Mouse (Mus musculus) kidney, adult 9 months (tissue): ENCODE data around the gene Bmf.

Experiments
- DNase-seq: peaks from one replicate; pipeline ENCODE4 v3.0.0; 2022

Gene Bmf

DNA sequence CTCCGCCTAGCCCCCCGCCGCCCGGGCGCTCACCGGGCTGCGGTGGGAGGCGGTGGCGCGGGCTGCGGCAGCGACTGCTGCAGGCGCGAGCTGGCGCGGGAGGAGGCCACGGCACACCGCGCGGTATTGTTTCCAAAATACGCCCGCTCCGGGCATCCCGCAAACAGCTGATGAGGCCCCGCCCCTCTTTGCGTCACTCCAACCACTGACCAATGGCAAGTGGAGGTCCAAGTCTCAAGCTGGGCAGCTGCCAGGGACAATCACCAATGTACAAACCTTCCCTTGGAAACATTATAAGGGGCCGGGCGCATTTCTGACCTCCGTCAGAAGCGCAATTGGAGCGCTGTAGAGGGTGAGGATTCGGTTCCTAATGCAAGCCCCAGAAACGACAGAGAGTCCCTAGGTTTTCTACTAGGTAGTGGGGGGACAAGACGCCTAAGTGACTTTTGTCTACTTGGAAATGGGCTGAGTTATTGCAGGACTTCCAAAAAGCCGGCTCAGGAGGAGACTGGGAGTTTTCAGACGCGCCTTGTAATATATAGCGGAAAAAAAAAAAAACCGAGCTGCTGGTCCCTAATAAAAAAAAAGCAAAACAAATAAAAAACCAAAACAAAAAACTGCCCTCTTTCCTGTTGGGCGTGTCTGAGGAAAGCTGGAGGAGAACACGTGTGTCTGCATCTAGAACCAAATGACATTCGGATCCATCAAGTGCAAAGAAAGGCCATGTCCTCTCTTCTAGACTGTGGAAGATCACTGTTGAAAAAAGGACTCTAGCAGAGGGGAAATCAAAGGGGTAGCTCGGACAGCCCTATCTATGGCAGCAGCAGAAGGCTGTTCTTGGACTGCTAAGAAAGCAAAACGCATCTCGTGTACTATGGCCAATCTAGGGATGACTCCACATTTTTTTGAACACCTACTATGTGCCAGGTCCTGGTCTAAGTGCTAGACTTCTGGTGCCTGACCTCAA lies at the start of gene Bmf:
Gene Bmf, minus strand, starts transcription at position 181 of the 967 bp plus-strand sequence.
- DNase-seq, result peak; percentile 99

DNA sequence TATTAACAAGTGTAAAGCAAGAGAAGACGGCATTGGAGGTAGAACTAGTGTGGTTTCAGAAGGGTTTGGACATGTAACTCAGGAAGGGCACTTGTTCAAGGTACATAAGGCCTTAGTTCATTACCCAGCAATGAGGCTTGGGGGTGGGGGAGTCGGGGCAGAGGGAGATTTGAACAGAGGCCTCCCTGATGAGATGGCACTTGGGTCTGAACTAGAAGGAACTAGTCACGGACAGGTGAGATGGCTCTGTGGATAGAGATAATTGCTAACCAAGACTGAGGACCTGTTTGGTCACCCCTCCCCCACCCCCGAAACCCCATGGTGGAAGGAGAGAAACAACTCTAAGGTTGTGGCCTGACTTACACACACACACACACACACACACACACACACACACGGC lies 49.6 kb upstream of the Bmf start:
- DNase-seq, result no peak

DNA sequence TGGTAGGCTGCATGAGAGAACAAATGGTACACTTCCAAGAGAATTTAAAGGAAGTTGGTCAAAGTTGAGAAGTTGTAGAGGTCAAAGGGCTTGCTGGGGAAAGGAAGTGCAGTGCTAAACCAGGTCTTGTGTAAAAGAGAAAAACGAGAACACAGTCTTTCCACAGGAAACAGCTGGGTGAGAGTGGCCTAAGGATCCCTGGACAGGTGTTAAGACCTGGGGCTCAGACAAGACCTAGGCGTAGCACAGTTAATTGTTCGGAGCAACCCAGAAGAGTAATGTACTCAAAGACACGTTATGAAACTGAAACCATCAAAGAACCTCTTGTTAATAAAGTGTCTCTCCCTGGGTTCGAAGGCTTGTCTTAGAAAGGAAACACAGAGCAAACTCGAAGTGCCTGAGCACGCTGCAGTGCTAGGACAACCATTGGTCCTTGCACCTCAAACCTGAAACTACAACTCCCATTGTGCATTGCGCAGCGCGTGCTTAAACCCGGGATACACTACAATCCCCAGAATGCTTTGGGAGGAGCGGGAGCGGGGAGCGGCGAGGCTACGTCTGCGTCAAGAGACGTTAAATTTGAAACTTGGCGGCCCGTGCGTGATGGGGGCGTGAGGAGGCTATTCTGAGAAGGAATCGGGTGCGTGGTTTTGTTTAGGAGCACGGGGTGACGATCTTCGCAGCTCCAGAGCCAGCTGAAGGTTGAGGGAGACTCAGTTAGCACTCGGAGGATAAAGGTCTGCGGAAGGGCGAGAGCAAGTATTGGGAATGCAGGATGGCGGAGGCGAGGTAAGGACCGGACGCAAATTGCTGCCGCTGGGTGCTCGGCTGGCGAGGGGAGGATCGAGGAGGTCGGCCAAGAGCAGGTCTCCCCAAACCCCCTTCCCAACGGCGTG lies 48.4 kb upstream of the Bmf start, which contains the start of gene Bub1b:
Gene Bub1b, plus strand, starts transcription at position 539 of the 896 bp plus-strand sequence.
- DNase-seq, result peak; percentile 92

DNA sequence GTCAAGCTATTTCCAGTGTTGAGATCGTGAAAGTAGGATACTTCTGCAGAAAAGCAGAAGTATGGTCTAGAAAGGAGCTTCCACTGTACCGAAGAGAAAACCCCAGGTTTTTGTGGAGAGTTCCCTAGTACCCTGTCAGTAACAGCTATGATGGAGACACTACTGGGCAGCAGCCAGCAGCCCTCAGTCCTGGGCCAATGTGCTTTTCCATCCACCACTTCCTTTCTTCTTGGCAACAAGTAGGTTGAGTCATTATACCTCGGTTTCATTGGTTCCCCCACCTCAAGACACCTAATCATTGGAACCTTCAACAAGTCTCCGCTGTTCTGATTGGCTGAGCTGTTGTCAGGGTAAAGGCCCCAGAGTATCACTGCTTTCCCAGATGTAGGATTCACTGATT lies 41.6 kb upstream of the Bmf start:
- DNase-seq, result no peak

DNA sequence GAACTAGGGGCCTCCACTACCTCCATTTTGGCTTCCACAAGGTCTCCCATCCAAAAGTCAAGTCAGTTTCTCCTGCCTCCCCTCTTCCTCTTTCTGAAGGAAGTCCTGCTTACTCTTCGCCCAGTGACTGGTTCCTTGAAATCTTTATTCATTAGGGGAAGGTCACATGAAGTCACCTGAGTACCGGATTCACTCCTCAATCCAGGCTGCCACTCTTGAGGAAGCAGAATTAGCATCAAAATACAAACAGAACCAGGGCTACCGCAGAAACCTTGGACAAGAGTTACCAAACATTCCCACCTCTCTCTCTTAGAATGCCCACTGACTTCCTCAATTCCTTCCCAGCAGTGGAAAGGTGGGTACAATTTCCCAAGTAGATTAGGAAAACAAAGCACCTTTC lies 38.2 kb upstream of the Bmf start:
- DNase-seq, result no peak

DNA sequence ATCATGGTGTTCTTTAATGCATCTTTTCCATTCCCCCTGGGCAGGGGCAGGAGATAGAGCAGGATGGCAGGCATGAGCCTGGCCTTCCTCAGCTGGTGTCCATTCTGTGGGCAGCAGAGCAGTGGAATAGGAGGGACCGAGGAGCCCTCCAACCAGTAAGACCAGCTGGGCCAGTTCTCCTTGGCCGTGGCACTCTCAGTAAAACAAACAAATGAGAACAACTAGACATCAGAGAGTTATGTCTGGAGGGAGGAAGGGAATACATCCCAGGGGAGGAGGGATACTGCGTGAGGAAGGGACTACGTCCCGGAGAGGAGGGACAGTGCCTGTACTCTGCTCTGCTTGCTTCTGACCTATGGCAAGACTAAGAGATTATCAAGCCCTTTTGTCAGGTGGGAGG lies 36.5 kb upstream of the Bmf start:
- DNase-seq, result no peak

DNA sequence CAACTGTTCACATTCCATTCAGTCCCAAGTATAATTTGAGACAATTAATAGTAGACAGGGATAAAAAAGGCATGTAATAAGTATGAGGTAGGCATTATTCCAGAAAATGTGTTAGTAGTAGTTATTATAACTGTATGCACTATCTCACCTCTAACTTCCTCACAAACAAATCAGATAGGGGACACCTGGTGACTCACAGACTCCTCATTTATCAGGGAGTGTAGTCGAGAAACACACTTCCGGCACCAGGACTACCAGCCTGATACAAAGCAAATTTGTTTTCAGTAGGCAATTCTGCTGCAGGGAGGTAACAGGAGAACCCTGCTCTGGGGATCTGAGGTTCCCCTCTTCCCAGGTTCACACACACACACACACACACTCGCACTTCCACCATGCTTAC lies 23.6 kb upstream of the Bmf start:
- DNase-seq, result no peak

DNA sequence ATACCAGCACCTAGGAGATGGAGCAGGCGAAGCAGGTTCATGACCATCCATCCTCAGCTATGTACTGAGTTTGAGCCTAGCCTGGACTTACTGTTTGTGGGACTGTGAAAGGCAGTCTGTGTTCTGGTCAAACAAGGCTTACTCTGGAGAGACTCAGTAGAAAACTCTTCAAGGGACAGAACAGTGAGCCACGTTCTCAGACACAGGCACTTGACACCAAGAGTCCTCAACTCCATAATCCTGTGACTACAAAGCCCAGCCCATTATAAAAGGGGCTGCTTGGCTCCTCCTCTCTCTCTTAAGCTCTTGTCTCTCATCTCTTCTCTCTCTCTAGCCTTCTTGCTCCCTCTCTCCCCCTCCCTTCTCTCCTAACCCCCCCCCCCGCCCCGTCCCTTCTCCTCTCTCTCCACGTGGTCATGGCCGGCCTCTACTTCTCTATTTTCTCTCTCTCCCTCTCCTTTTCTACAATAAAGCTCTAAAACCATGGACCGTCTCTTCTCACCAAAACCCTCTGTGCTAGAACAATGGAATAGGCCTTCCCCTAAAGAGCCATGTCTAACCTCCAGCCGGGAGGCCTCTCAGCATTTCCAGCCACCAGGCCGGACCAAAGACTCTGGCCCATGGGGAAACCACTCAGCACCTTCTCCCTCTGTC lies 22.8 kb upstream of the Bmf start:
- DNase-seq, result no peak

DNA sequence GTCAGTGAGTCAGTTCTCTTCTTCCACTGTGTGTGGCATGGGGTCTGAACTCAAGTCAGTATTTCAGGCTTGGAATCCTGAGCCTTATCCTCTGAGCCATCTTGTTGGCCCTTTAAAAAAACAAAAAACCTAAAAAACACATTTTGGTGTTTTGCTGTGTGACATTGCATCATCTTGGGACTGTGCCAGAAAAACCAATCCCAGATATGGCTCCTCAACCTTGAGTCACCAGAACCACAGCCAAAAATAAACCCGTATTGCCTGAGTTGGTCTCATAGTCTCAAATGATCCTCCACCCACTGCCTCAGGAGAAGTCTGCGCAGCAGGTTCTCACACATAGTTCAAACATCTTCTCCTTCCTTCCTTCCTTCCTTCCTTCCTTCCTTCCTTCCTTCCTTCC lies 21.5 kb upstream of the Bmf start:
- DNase-seq, result no peak

DNA sequence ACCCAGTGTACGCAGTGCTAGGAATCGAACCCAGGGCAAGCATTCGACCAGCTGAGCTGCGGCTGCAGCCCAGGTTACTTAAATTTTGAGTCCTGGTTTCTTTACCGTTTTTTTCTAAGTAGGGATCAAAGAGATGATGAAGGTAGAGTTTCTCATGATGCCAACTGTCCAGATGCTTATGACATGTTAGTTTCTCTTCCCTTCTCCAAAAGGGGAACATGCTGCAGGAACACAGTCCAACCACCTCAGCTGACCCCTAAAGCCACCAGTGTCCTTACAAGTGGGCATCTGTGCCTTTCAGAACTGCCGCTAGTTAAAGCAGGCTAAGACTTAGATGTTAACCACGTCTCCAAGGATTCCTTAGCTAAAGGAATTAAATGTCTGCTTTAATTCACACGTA lies 17.7 kb upstream of the Bmf start:
- DNase-seq, result no peak

DNA sequence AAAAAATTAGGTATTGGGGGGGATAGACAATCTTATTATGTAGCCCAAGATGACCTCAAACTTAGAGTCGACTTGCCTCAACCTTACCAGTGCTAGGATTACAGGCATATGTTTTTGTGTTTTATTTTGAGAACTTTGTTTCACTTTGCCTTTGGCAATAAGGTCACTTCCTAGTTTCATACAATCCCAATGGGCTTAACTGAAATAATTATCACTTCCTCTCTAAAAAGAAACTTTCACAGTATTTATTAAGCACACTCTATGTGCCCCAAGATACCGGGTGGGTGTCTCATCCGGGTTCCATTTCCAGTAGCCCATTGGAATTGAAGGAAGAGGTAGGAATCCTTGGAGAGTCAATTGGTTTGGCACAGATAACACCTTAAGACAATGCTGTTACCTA lies 12.9 kb upstream of the Bmf start:
- no peak for DNase-seq

DNA sequence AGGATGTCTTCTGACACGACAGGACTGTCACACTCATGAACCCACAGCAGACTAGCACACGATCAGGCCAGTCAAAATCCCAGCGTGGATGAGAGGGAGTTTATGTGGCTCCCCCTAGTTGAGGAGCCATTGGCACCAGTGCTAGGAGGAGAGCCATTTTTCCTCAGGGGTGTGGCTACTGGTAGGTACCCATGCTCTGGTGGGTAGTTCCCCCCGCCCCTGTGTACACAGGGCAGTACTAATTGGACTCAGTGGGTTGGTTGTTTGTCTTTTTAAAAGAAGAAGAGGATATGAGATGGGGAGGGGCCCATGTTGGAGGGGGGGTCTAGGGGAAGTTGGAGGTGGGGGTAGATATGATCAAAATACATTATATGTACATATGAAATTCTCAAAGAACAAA lies 12.5 kb upstream of the Bmf start:
- DNase-seq, result no peak

DNA sequence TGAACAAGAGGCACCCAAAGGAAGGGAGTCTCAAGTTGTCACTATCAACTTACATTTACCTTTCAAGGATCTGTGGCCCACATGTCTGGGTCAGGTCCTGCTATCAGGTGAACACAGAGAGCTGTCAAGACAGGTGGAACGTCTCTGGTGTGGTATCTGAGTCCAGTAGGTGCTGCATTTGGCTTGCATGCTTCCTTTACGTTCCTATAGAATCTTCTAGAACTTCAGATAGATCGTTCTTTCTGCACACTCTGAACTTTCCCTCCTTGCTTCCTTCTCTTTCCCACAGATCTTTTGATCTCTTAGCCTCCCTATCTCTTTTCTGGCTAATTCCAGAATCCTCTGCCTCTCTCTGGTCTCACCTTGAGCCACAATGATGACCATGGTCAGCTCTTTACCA lies 8.9 kb upstream of the Bmf start:
- no peak for DNase-seq

DNA sequence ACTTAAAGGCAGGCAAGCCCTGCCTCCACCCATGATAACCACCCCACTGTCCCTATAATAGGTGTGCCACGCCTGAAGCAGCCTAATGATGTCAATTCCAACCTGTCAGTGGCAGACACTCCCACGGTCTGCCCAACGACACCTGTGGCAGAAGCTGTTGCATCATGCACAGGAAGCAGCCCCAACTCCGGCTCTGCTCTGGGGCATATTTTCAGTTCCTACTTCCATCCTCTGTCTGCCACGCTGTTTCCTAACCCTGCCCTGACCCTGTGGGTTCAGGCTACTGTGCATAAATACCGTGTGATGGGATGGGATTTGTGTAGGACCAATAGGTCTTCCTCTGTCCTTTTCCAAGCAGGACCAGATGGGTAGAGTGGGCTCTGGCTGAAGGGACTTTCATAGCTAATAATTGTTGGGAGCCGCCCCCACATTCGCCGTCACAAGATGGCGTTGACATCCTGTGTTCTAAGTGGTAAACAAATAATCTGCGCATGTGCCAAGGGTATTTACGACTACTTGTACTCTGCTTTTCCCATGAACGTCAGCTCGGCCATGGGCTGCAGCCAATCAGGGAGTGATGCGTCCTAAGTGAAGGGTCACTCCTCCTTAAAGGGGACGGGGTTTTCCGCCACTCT lies 5.0 kb upstream of the Bmf start:
- DNase-seq, result peak; percentile 83

DNA sequence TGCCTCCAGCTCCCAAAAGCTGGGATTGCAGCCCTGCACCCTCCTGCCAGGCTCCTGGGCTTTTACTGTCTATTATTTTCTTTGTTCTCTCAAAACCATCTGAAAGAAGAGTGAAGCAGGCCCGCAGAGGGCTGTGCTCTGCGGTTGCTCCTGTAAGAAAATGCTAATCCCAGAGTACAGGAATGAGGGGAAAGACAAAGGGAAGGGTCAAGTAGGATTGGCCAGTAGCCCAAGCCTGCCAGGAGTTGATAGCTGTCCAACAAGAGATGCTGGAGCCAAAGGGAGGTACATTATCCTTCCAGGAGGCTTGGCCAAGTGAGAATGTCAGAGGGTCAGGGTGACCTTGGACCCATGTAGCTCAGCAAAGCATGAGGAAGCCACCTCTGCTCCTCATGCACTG lies 2.1 kb upstream of the Bmf start:
- peak; percentile 62 for DNase-seq

DNA sequence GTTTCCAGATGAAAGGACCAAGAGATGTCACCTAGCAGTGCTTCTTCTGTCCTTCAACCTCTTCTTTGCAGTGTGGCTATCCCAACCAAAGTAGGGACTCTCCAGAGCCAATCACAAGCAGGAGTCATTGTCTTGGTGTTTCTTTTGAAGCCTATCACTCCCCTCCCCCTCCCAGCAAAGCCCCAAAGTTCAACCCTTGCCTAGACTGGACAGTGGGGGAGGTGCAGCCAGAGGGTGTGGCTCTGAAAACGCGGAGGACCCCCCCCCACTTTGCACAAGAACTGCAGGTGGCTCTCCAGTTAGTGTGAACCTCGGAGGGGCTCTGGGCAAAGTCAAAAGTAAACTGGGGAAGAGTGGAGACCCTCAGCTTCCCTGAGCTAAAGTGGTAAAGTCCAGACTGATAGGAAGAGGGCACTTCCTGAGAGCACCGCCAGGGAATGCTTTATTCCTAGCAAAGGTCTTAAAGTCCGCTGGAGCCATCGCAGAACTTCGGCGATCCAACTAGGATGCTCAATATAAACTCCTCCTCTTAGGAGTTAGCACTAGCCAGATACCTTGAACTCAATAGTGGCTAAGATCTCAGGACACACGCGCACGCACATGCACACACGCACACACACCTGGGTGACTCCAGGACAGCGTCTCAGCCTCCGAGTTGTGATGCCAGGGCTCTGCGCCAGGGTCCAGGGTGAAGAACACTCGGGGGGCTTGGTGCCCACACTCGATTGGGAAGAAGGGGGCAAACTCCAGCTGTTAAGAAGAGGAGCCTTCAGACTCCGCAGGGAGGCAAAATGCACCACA lies 866 bp downstream of the Bmf start:
- peak; percentile 40 for DNase-seq

DNA sequence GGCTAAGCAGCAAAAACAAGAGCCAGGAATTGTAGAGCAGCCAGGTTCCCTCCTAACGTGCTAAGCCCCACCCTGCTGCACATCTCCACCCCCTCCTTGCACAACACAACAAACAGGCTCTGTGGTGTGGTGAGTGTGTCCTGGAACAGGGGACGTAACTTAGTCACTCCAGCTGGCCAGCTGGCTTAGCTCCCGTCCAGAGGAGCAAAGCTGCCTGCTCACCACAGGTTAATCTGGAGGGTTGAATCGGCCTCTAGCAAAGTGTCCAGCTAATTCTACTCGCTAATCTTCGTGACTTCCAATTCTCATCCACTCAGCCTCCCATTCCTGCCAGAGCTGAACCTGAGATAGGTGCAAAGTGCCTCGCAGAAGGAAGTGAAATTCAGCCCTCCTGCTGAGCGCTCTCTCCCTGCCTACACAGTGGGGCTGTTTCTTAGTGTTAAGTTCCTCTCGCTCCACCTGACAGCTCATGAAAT lies 1.9 kb downstream of the Bmf start:
- peak; percentile 54 for DNase-seq

DNA sequence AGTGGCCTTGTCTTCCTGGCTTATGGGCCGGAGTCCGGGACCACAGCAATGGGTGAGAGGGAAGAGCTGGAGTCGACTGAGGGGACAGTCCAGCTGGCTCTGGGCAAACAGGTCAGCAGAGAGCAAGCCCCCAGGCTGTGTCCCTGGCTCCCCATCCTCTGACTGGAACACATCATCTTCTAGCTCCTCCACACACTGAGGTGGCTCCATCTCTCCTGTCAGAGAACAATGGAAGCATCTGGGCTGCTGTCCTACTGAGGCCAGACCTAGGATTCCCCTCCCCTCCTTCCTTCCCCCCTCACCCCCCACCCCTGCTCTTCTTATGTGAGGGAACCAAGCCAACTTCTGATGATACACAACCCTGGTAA lies 2.7 kb downstream of the Bmf start:
- peak; percentile 9 for DNase-seq

DNA sequence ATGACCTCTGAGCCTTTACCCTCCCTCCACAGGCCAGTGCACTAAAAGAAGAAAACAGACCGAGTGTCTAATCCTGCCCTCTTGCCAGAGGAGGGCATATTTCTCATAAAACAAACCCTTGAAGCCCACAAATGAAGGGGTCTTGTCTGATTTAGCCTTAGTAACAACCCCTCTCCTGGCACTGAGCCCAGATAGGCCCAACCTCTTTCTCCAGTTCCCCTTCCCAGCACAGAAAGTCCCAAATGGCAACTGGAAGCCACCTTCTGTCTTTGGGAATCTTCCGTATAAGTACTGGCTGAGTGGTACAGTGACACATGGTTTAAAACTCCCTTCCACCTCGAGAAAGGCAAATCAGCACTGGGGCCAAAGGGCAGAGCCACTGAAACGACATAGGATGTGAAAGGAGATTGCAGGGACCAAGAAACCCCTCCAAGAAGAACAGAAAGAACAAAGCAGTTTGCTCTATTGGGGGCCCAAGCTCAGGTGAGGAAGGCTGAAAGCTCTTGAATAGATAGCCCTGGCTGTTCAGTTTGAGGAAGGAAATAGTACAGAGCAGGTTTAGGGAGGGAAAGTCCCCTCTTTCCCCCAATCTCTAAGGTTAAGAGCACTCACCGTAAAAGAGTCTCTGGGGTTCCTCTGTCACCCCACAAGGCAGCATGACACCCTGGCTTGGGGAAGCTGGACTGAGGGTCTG lies 3.2 kb downstream of the Bmf start:
- no peak for DNase-seq

DNA sequence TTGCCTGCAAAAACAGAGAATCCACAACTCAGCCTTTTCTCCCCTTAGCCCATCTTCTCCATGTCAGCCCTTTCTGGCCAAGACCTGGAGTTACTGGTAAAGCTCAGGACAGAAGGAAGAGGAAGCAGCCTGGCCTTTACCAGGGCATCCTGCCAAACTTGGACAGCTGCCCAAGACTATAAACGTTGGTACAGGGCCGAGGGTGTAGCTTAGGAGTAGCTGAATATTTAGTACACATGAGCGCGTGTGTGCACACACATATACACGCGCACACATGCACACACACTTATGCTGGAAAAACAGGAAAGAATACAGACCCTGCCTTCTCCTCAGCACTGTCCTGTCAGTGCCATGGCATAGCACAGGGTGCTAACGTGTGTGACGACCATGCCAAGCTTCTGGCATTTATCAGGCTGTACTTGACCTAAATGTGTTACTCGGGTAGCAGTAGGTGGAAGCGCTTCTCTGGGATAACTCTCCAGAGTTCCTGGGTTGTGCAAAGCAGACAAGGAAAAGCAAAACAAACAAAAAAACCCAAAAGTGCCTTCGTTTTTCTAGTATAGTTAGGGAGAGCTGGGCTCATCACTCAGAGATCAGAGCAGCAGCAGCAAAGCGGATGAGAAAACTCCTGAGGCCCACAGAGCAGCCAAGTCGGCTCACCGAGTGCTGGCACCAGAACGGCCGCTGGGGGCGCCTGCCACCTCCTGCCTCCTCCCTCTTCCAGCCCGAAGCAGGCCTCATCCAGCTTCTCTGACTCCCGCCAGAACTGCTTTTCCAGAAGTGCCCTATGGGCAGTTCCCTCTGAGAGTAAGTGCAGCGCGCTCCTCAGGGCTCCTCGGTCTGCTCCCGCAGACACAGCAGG lies 4.0 kb downstream of the Bmf start:
- DNase-seq, result peak; percentile 94
